Mouse (Mus musculus) thymus, adult 2 months (tissue): ENCODE data around the gene Usp2. TPM values are rescaled to one million over a fixed set of nuclear protein-coding genes. Genes with fewer than 3 reads are reported as not detected.

Experiments used
- DNase-seq: peaks from one replicate; pipeline ENCODE4 v3.0.0; 2021
- H3K27ac ChIP-seq: fragments of 200-500 bp; 2 replicates; pipeline ENCODE4 v1.5.1; 2012; ENCODE audit warnings: low read length, control low read depth; ENCODE audit not compliant: control insufficient read depth, insufficient read depth
- H3K27me3 ChIP-seq: fragments of 200-500 bp; 2 replicates; pipeline ENCODE4 v1.6.1; 2012; ENCODE audit warnings: mild to moderate bottlenecking, low read length, moderate library complexity, mixed read lengths; ENCODE audit not compliant: control insufficient read depth, insufficient read depth
- H3K36me3 ChIP-seq: fragments of 200-500 bp; 2 replicates; pipeline ENCODE4 v1.6.1; 2012; ENCODE audit warnings: mild to moderate bottlenecking, low read length, moderate library complexity; ENCODE audit not compliant: control insufficient read depth, insufficient read depth
- H3K4me1 ChIP-seq: fragments of 200-500 bp; replicated peaks from 2 replicates; pipeline ENCODE4 v1.6.1; 2012; ENCODE audit warnings: low read length; ENCODE audit not compliant: control insufficient read depth, insufficient read depth
- H3K4me3 ChIP-seq: fragments of 200-500 bp; 2 replicates; pipeline ENCODE4 v1.5.1; 2012; ENCODE audit warnings: mild to moderate bottlenecking, low read length, control low read depth, moderate library complexity; ENCODE audit not compliant: control insufficient read depth, insufficient read depth
- CTCF ChIP-seq: fragments of 200-500 bp; IDR thresholded peaks from 2 replicates; pipeline ENCODE4 v1.5.1; 2012; ENCODE audit warnings: mild to moderate bottlenecking, control low read depth, low read length, moderate library complexity, borderline replicate concordance; ENCODE audit not compliant: control insufficient read depth, poor library complexity, insufficient read depth; ENCODE audit errors: extremely low read depth
- POLR2A ChIP-seq: fragments of 200-500 bp; IDR thresholded peaks from 2 replicates; pipeline ENCODE4 v1.6.1; 2012; ENCODE audit warnings: mild to moderate bottlenecking, low read length, control low read depth, moderate library complexity; ENCODE audit not compliant: control insufficient read depth, poor library complexity, insufficient read depth; ENCODE audit errors: extremely low read depth
- WGBS: fragments of 180-500 bp; shearing (Covaris S2); methylation state at CpG from one replicate; pipeline ENCODE4 v1.1.7; 2018; 5-methylcytosine and 5-hydroxymethylcytosine counted together
- polyA plus RNA-seq: library from polyadenylated mRNA; depleted of rRNA; stranded (reverse); fragments of >200 nt; gene quantifications from 2 replicates; pipeline ENCODE4 v1.2.3, GENCODE M21; 2012

Usp2 gene
- polyA plus RNA-seq, 1 experiment = 6.8 TPM

GRCm38 (mm10) chr9:44048541-44049380, 18.1 kb upstream of the Usp2 start:
- peaks cover 32% of the 10 kb centered on the region for H3K4me1 ChIP-seq
- 83% methylated on average over 15 of the region's 15 CpGs for WGBS
- peak; percentile 29 for DNase-seq
- TF ChIP-seq CTCF (no peak), POLR2A (no peak)
- no peak overlapping the region for H3K4me3 ChIP-seq
- no peaks in the 10 kb centered on the region for H3K27me3 ChIP-seq
- H3K27ac ChIP-seq = peak overlapping the region; percentile 97; the same call in 1 of the 2 replicates
- H3K36me3 ChIP-seq = peaks cover 49% of the 10 kb centered on the region

GRCm38 (mm10) chr9:44049381-44050165, 17.2 kb upstream of the Usp2 start:
- peaks cover 32% of the 10 kb centered on the region for H3K4me1 ChIP-seq
- H3K36me3 ChIP-seq = peaks cover 49% of the 10 kb centered on the region
- no peak for TF ChIP-seq CTCF
- TF ChIP-seq POLR2A = 0 out of 2 replicates have a peak, but pooled peaks have one; percentile 3
- no peak overlapping the region for H3K4me3 ChIP-seq
- DNase-seq = no peak
- no peaks in the 10 kb centered on the region for H3K27me3 ChIP-seq
- H3K27ac ChIP-seq = peak overlapping the region; percentile 42; the same call in 1 of the 2 replicates
- 63% methylated on average over 8 of the region's 8 CpGs for WGBS

- DNase-seq = peak; percentile 53
- Histone ChIP-seq H3K4me3 (no peak overlapping the region), H3K4me1 (peaks cover 24% of the 10 kb centered on the region), H3K27me3 (no peaks in the 10 kb centered on the region), H3K36me3 (peaks cover 19% of the 10 kb centered on the region), H3K27ac (no peak overlapping the region)
- TF ChIP-seq CTCF (no peak), POLR2A (no peak)
- WGBS = 74% methylated on average over 3 of the region's 3 CpGs
Observed at GRCm38 (mm10) chr9:44052855-44053254, 14.0 kb upstream of the Usp2 start.

- no peaks in the 10 kb centered on the region for H3K27me3 ChIP-seq
- no peak overlapping the region for H3K27ac ChIP-seq
- no peak overlapping the region for H3K4me3 ChIP-seq
- no peak for DNase-seq
- TF ChIP-seq CTCF (no peak), POLR2A (no peak)
- WGBS = 74% methylated on average over 1 of the region's 1 CpGs
- H3K36me3 ChIP-seq = peaks cover 8% of the 10 kb centered on the region
- peaks cover 13% of the 10 kb centered on the region for H3K4me1 ChIP-seq
Observed at GRCm38 (mm10) chr9:44053936-44054335, 12.9 kb upstream of the Usp2 start.

- Histone ChIP-seq H3K27me3 (no peaks in the 10 kb centered on the region), H3K36me3 (no peaks in the 10 kb centered on the region), H3K4me1 (no peaks in the 10 kb centered on the region), H3K27ac (no peak overlapping the region), H3K4me3 (no peak overlapping the region)
- 93% methylated on average over 6 of the region's 6 CpGs for WGBS
- TF ChIP-seq CTCF (no peak), POLR2A (no peak)
- DNase-seq = no peak
Observed at GRCm38 (mm10) chr9:44058606-44059005, 8.2 kb upstream of the Usp2 start.

GRCm38 (mm10) chr9:44065177-44065576, 1.6 kb upstream of the Usp2 start:
- no peak overlapping the region for H3K27ac ChIP-seq
- 59% methylated on average over 1 of the region's 1 CpGs for WGBS
- H3K4me1 ChIP-seq = peaks cover 17% of the 10 kb centered on the region
- no peaks in the 10 kb centered on the region for H3K27me3 ChIP-seq
- TF ChIP-seq CTCF = no peak
- TF ChIP-seq POLR2A = no peak
- H3K4me3 ChIP-seq = no peak overlapping the region
- no peaks in the 10 kb centered on the region for H3K36me3 ChIP-seq
- no peak for DNase-seq
